Mouse (Mus musculus) erythroblast, embryonic 14.5 days (primary cell): ENCODE data around the gene Kat6b. TPM values are rescaled to one million over a fixed set of nuclear protein-coding genes. Genes with fewer than 3 reads are reported as not detected.
"Not testable (repeated sequence)": the region's sequence is repeated elsewhere in the genome, so short reads cannot be mapped to it uniquely, and the experiment has no call there.

Experiments
- H3K27me3 ChIP-seq: 2 replicates; pipeline ENCODE4 v1.6.1; 2012; ENCODE audit warnings: inconsistent platforms; ENCODE audit not compliant: control insufficient read depth
- H3K36me3 ChIP-seq: 2 replicates; pipeline ENCODE4 v1.6.1; 2012; ENCODE audit warnings: mild to moderate bottlenecking, inconsistent platforms; ENCODE audit not compliant: control insufficient read depth
- H3K4me1 ChIP-seq: 2 replicates; pipeline ENCODE4 v1.6.1; 2012; ENCODE audit warnings: inconsistent platforms; ENCODE audit not compliant: control insufficient read depth
- H3K4me3 ChIP-seq: replicated peaks from 2 replicates; pipeline ENCODE3; 2012; ENCODE audit warnings: moderate library complexity, mild to moderate bottlenecking, inconsistent platforms
- H3K9me3 ChIP-seq: 2 replicates; pipeline ENCODE4 v1.6.1; 2012; ENCODE audit warnings: low read length, inconsistent platforms, mixed read lengths; ENCODE audit not compliant: control insufficient read depth
- GATA1 ChIP-seq: IDR thresholded peaks from 2 replicates; pipeline ENCODE4 v1.6.1; 2012; ENCODE audit warnings: low read length, inconsistent platforms, mixed read lengths
- TAL1 ChIP-seq: IDR thresholded peaks from 3 replicates; pipeline ENCODE4 v1.6.1; 2012; ENCODE audit warnings: low read length, inconsistent platforms, mixed read lengths
- polyA plus RNA-seq: library from polyadenylated mRNA; stranded (reverse); fragments of >175 nt; gene quantifications from 2 replicates; pipeline ENCODE4 v1.2.3, GENCODE M21; 2012

Kat6b gene
- polyA plus RNA-seq, 1 experiment: 0.10 TPM

DNA sequence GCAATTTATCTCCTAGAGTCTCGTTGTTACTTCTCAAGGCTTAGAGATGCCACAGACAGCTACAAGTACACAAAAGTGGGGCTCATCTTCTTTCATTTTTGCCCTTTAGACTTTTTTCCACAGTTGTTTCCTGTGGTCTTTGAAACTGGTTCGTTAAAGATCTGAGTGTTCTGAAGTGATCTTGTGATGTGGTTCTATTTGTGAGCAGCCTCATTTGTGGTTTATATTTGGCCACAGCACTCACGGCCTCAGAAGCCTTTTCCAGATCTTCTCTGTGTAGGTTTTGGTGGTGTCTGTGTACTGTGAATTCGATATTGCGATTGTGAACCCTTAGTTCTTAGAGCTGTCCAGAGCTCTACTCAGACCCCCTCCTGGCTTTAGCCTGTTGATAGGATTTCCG lies 155.3 kb downstream of the Kat6b start:
- H3K27me3 ChIP-seq: no peaks in the 10 kb centered on the region
- H3K36me3 ChIP-seq: peaks cover 4% of the 10 kb centered on the region; the same call in 1 of the 2 replicates
- no peaks in the 10 kb centered on the region for H3K9me3 ChIP-seq
- no peaks in the 10 kb centered on the region for H3K4me1 ChIP-seq
- no peak overlapping the region for H3K4me3 ChIP-seq
- TF ChIP-seq TAL1 (no peak), GATA1 (no peak)

DNA sequence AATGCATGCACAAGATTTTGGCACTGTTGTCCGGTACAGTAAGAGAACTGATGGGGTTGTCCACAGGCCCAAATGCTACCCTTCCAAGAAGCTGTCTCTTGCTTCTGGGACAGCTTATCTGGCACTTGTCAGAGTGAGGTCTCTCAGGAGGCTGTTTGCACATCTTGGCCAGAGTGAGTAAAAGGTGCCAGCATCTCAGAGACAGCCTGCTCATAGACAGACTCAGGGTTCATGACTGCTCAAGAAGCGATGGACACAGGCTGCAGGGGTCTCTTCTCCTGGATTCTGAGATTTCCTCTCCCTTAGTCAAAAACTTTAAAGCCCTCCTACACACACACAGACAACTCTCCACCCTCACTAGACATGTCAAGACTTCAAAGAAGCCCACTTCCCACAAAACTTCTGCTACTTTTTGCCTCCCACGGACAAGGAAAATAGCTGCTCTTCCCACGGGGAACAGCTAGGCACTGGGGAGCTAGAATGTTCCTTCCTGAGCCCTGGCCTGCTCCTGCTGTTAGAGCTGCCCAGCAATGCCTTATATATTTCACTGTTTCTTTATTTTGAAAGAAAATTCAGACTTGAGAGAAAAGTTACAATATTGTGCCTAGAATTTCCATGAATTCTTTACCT lies 159.7 kb downstream of the Kat6b start:
- no peaks in the 10 kb centered on the region for H3K27me3 ChIP-seq
- TF ChIP-seq GATA1: no peak
- TF ChIP-seq TAL1: no peak
- H3K36me3 ChIP-seq: no peaks in the 10 kb centered on the region
- no peaks in the 10 kb centered on the region for H3K9me3 ChIP-seq
- H3K4me1 ChIP-seq: no peaks in the 10 kb centered on the region
- H3K4me3 ChIP-seq: no peak overlapping the region

DNA sequence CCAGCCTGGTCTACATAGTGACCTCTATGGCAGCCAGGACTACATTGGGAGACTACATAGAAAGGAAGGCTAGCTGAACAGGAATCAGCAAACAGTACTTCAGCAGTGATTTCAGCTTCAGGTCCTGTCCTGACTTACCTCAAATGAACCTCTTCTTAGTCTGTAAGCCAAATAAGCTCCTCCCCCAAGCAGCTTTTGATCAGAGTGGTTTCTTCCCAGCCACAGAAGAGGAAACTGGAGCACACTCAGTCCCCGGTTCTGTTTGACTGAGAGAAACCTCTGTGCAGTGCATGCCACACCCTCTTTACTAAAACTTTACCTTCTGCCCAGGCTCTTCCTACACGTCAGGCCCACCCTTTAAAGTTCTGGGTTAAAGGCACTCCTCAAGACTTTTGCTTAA lies 172.6 kb downstream of the Kat6b start:
- Histone ChIP-seq H3K36me3 (no peaks in the 10 kb centered on the region), H3K9me3 (no peaks in the 10 kb centered on the region), H3K4me1 (no peaks in the 10 kb centered on the region), H3K4me3 (no peak overlapping the region), H3K27me3 (no peaks in the 10 kb centered on the region)
- TF ChIP-seq TAL1: no peak
- no peak for TF ChIP-seq GATA1

DNA sequence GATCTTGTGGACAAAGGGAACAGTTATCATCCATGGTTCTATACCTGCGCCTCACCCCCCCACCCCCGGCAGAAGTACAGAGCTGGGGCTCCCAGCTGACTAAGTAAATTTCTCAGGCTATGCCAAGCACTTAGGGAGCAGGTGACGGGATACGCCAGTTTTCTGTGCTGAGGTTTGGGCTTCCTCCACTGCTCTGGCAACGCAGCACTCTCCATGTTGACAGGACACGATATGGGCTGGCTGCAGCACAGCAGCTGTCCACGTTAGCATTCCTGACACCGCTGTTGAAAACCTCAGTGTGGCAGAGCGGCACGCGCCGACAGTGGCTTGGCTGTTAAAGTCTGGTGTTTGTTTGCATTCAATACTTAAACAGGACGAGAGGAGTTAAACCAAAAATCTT lies 177.9 kb downstream of the Kat6b start:
- peaks cover 8% of the 10 kb centered on the region for H3K36me3 ChIP-seq
- H3K9me3 ChIP-seq: no peaks in the 10 kb centered on the region
- no peaks in the 10 kb centered on the region for H3K27me3 ChIP-seq
- TF ChIP-seq TAL1: no peak
- TF ChIP-seq GATA1: no peak
- H3K4me1 ChIP-seq: peaks cover 11% of the 10 kb centered on the region
- H3K4me3 ChIP-seq: no peak overlapping the region

DNA sequence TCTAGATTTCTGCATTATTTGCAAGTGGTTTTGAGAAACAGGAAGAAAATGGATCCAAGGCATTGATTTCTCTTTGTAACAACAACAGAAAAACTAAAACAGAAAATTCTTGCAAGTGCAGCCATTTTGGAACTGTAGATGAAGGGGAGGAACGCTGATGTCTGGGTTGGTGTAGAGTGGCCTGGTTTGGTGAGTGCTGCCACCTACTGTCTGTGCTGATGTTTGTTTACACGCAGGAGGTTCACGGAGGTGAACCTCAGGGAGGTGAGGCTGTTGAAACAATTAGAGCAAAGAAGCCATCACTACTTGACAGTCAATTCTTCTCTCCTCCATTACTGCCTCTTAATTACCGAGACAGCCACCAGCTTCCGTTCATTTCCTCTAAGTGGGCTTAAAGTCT lies 178.4 kb downstream of the Kat6b start:
- H3K9me3 ChIP-seq: no peaks in the 10 kb centered on the region
- no peak overlapping the region for H3K4me3 ChIP-seq
- TF ChIP-seq TAL1 (no peak), GATA1 (no peak)
- H3K36me3 ChIP-seq: peaks cover 10% of the 10 kb centered on the region
- no peaks in the 10 kb centered on the region for H3K27me3 ChIP-seq
- peaks cover 11% of the 10 kb centered on the region for H3K4me1 ChIP-seq

DNA sequence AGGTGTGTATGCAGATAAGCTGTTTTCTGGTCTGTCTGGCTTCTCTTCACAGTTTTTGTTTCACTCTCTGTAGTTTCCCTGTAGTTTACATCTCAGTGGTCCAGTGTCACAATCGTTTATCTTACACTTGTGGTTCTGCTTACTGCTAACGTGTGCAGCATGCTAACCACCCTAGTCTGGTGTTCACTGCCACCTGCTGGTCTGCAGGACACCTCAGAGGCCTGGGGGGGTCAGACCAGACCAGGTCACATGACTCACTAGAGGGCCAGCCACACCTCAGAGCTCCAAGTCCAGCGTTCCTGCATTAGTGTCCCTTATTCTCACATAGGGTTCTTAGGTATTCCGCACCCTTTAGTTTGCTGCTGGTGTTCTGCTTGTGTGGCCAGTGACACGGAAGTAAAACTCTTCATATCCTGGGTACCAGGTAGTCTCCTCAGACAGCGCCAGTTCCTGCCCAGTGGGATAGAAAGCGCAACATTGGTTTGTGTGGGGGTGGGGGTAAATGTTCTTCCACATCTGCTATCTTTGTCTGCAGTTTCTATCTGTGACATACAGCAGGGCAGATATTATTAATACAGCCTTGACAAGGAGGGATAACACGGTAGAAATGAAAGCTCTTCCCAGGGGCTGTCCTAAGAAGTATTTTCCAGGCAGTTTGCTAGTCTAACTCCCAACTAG lies 181.4 kb downstream of the Kat6b start:
- H3K4me3 ChIP-seq: no peak overlapping the region
- no peaks in the 10 kb centered on the region for H3K27me3 ChIP-seq
- H3K36me3 ChIP-seq: peaks cover 15% of the 10 kb centered on the region
- no peaks in the 10 kb centered on the region for H3K9me3 ChIP-seq
- no peak for TF ChIP-seq GATA1
- no peak for TF ChIP-seq TAL1
- peaks cover 11% of the 10 kb centered on the region for H3K4me1 ChIP-seq

DNA sequence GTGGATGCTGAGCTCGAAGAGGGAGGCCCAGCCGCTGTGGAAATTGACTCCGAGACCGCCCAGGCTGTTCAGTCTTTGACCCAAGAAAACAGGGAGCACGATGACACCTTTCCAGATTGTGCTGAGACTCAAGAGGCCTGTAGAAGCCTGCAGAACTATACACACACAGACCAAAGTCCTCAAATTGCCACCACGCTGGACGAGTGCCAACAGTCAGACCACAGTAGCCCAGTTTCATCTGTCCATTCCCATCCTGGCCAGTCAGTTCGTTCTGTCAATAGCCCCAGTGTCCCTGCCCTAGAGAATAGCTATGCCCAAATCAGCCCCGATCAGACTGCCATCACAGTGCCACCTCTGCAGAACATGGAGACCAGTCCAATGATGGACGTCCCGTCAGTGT lies 188.0 kb downstream of the Kat6b start:
- no peaks in the 10 kb centered on the region for H3K27me3 ChIP-seq
- no peaks in the 10 kb centered on the region for H3K9me3 ChIP-seq
- H3K4me1 ChIP-seq: no peaks in the 10 kb centered on the region
- H3K4me3 ChIP-seq: no peak overlapping the region
- TF ChIP-seq GATA1 (no peak), TAL1 (no peak)
- peaks cover 33% of the 10 kb centered on the region for H3K36me3 ChIP-seq

DNA sequence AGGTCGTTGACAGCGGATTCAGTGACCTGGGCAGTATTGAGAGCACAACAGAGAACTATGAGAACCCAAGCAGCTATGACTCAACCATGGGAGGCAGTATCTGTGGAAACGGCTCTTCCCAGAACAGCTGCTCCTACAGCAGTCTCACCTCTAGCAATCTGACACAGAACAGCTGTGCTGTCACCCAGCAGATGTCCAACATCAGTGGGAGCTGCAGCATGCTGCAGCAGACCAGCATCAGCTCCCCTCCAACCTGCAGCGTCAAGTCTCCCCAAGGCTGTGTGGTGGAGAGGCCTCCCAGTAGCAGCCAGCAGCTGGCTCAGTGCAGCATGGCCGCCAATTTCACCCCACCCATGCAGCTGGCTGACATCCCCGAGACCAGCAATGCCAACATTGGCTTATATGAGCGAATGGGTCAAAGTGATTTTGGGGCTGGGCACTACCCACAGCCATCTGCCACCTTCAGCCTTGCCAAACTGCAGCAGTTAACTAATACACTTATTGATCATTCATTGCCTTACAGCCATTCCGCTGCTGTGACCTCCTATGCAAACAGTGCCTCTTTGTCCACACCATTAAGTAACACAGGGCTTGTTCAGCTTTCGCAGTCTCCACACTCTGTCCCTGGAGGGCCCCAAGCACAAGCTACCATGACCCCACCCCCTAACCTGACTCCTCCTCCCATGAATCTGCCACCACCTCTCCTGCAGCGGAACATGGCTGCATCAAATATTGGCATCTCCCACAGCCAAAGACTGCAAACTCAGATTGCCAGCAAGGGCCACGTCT lies 188.6 kb downstream of the Kat6b start:
- Histone ChIP-seq H3K9me3 (no peaks in the 10 kb centered on the region), H3K4me1 (no peaks in the 10 kb centered on the region), H3K4me3 (no peak overlapping the region), H3K27me3 (no peaks in the 10 kb centered on the region), H3K36me3 (peaks cover 30% of the 10 kb centered on the region)
- no peak for TF ChIP-seq GATA1
- no peak for TF ChIP-seq TAL1

DNA sequence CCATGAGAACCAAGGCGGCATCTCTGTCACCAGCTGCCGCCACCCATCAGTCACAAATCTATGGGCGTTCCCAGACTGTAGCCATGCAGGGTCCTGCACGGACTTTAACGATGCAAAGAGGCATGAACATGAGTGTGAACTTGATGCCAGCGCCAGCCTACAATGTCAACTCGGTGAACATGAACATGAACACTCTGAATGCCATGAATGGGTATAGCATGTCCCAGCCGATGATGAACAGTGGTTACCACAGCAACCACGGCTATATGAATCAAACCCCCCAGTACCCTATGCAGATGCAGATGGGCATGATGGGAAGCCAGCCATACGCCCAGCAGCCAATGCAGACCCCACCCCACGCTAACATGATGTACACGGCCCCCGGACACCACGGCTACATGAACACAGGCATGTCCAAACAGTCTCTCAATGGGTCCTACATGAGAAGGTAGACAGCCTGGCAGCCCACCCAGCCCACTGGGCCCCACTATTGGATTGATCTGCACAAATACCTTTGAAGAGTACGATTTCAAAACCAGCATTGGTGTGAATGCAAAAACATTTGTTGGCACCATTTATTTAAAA lies 189.3 kb downstream of the Kat6b start:
- not testable (repeated sequence) for H3K9me3 ChIP-seq, H3K4me3 ChIP-seq, H3K27me3 ChIP-seq, H3K4me1 ChIP-seq
- peaks cover 30% of the 10 kb centered on the region for H3K36me3 ChIP-seq

DNA sequence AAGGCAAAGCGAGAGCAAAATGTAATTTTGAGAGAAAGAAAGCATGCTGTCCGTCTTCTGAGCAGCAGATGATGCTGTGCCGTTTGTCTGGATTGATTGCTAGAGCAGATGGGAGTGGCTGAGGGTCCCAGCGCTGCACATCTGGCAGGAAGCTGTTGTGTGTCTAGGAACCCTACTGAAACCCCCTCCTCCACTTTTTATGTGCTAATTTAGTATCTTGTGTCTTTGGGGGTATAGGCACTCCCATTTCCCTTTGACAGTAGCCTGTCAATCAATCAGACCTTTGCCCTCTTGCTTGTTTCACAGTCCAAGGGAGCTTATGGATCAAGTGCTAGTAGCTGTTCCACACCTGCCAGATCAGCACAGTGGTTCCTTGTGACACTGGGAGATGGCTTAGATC lies 191.9 kb downstream of the Kat6b start:
- TF ChIP-seq TAL1 (no peak), GATA1 (no peak)
- H3K36me3 ChIP-seq: peaks cover 24% of the 10 kb centered on the region
- no peaks in the 10 kb centered on the region for H3K27me3 ChIP-seq
- no peak overlapping the region for H3K4me3 ChIP-seq
- H3K9me3 ChIP-seq: no peaks in the 10 kb centered on the region
- no peaks in the 10 kb centered on the region for H3K4me1 ChIP-seq
